Mouse (Mus musculus) E14TG2a.4 (cell line): ENCODE measurements around the gene Gfra1.
A peak's percentile ranks its signal among the peaks of the same experiment; 100 is the strongest.

Experiments used
- H3K27me3 ChIP-seq: 2 replicates; pipeline ENCODE4 v1.6.1; 2014; ENCODE audit warnings: low read length, control low read depth; ENCODE audit not compliant: insufficient read depth
- H3K36me3 ChIP-seq: 2 replicates; pipeline ENCODE4 v1.6.1; 2014; ENCODE audit warnings: low read length, control low read depth; ENCODE audit not compliant: insufficient read depth
- H3K4me1 ChIP-seq: replicated peaks from 2 replicates; pipeline ENCODE4 v1.6.1; 2014; ENCODE audit warnings: low read depth, low read length, control low read depth
- H3K4me3 ChIP-seq: replicated peaks from 2 replicates; pipeline ENCODE4 v1.5.1; 2014; ENCODE audit warnings: mild to moderate bottlenecking, low read length
- H3K9me3 ChIP-seq: 2 replicates; pipeline ENCODE4 v1.6.1; 2014; ENCODE audit warnings: low read length, control low read depth
- CTCF ChIP-seq: conservative IDR thresholded peaks from 2 replicates; pipeline ENCODE4 v1.5.1; 2014; ENCODE audit warnings: low read length
- NANOG ChIP-seq: IDR thresholded peaks from 2 replicates; pipeline ENCODE4 v1.6.1; 2014; ENCODE audit warnings: borderline replicate concordance, low read length, mixed read lengths
- POU5F1 ChIP-seq: IDR thresholded peaks from 2 replicates; pipeline ENCODE4 v1.6.1; 2014; ENCODE audit warnings: low read length, borderline replicate concordance

The Gfra1 gene

DNA sequence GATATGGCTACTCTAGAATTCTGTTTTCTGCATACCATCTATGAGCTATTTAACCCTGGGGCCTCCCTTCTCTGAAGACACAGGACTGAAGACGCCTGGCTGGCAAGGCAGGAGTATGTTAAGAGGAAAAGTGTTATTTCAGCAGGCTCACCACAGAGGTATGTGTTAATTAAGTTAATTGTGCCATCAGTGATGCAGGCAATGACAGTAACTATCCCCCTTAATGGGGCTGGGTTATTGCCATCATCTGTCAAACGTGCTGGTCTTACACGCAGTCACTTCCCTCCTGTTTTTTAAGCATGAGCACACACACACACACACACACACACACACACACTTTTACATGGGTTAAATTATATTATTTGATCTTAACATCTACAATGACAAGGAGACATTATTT, 8.0 kb upstream of the Gfra1 start:
- Histone ChIP-seq H3K9me3 (peaks cover 7% of the 10 kb centered on the region; the same call in 1 of the 2 replicates), H3K36me3 (no peaks in the 10 kb centered on the region), H3K4me1 (no peaks in the 10 kb centered on the region), H3K4me3 (no peak overlapping the region), H3K27me3 (peaks cover 14% of the 10 kb centered on the region)
- TF ChIP-seq CTCF (no peak), POU5F1 (no peak), NANOG (no peak)

DNA sequence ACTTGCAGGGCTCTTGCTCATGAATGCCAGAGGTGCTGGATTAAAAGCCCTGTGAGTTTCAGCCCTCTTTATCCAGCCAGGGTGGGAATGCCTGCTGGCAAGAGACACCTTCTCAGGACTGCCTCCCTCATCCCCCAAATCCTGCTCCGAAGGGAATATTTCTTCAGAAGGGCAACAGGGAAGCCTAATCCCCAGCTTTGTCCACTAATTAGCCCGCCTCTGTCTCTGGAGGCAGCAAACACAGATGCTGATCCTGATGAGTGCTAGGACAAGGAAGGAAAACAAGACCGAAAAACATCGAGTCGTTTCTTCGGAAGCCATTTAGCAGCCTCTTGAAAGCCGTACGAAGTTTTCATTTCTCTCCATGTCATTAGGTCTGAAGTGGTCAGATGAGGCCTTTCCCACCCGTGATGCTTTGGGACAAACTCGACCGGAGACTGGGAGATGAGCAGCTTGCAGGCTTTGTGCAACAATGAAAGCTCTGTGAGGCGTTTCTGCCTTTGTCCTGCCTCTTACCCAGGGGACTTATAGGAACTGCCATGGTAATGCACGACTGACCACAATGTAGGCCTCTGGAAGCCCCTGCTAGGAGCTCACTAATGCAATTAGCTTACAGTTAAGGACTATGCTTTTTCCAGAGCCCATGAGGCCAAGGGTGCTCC, 4.8 kb upstream of the Gfra1 start:
- no peak overlapping the region for H3K4me3 ChIP-seq

DNA sequence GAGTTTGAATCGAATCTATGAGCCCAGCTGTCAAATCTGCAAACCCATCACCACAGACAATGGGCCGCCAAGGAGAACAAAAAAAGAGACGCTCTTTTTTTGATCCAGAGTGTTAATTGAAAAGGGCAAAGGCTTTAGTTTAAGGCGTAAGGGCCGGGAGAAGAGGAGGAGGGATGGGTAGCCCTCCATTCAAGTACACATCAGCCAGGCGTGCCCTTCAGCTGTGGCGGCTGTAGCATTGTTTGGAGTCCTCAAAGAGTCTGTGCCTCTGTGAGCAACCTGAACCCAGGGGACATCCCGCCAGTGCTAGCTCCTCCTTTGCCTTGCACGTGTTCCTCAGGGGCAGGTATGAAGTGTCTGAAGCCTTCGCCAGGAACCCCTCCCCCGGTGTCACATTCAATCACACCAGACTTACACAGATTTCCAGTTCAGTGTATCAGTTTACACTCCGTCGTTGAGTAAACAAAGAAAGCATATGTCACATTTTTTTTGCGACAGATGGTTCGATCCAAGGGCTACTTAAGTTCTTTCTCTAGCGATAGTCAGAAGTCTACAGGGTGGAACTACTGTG, 867 bp upstream of the Gfra1 start:
- peak; percentile 22; the same call in 1 of the 2 replicates for TF ChIP-seq NANOG
- no peak for TF ChIP-seq POU5F1
- Histone ChIP-seq H3K36me3 (no peaks in the 10 kb centered on the region), H3K27me3 (peaks cover 73% of the 10 kb centered on the region), H3K4me1 (peaks cover 41% of the 10 kb centered on the region), H3K4me3 (peak overlapping the region; percentile 77; the same call in 1 of the 2 replicates), H3K9me3 (peaks cover 10% of the 10 kb centered on the region)

More for the DNA sequence above, 4.8 kb upstream of the Gfra1 start:
- Histone ChIP-seq H3K4me1 (peaks cover 15% of the 10 kb centered on the region), H3K27me3 (peaks cover 34% of the 10 kb centered on the region), H3K36me3 (no peaks in the 10 kb centered on the region), H3K9me3 (peaks cover 10% of the 10 kb centered on the region)
- TF ChIP-seq CTCF: no peak
- TF ChIP-seq POU5F1: no peak
- no peak for TF ChIP-seq NANOG

DNA sequence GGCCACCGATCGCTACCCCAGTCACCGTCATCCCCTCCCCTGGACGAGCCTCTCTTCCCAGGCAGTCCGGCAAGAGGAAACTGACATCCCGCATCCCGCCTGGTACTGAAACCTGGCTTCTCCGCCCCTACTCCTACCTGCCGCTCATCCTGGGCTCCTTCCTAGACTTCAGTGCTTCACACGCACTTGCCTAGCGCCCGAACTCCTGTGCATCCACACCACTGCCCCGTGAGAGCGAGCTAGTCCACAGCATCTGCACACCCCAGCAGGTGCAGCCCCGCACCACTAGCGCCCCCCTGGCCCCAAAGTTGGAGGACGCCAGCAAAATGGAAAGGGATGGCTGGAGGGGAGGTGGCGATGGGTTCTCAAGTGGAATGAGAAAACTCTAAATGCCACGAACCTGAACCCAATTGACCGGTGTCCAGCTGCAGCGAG, 631 bp downstream of the Gfra1 start:
- TF ChIP-seq CTCF (peak; percentile 7; the same call in 1 of the 2 replicates), POU5F1 (no peak), NANOG (no peak)
- Histone ChIP-seq H3K27me3 (peaks cover 74% of the 10 kb centered on the region), H3K4me3 (peak overlapping the region; percentile 77), H3K4me1 (peaks cover 41% of the 10 kb centered on the region), H3K9me3 (peaks cover 10% of the 10 kb centered on the region), H3K36me3 (no peaks in the 10 kb centered on the region)

DNA sequence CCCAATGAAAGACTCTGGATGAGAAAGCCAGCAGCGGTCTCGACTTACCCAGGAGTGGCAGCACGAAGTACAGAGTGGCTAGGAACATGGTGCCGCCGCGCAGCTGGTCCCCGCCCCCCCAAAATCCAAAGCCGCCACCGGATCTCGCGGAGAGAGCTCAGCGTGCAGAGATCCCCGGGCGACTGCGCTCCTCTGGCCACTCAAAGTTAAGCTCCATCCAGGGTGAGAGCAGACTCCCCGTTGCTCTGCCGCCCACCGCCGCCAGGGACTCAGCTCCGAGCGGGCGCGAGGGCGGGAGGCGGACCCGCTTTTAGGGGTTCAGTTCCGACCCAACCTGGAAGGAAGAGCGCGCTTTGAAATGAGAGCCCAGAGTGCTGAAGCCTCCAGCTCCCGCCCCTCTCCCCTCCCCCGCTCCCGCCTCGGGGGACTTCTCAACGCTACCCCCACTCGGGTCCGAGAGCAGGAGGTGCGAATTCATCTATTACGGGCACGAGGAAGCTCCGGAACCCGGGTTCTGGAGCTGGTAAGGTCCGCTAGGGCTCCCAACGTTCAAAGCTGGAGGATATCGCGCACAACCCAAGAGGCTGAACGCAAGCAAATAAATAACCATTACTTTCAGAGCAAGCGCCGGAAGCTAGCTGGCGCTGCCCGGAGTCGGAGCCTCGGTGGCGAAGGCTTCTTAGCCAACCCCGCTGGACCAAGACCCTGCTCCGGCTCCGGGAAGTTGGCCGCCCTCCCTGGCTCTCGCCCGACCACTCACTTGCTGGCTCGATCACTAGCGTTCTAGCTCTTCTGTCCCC, 1.2 kb downstream of the Gfra1 start:
- Histone ChIP-seq H3K9me3 (peaks cover 10% of the 10 kb centered on the region), H3K36me3 (no peaks in the 10 kb centered on the region), H3K27me3 (peaks cover 73% of the 10 kb centered on the region), H3K4me3 (peak overlapping the region; percentile 77), H3K4me1 (peaks cover 41% of the 10 kb centered on the region)
- TF ChIP-seq NANOG: no peak
- no peak for TF ChIP-seq POU5F1
- no peak for TF ChIP-seq CTCF

DNA sequence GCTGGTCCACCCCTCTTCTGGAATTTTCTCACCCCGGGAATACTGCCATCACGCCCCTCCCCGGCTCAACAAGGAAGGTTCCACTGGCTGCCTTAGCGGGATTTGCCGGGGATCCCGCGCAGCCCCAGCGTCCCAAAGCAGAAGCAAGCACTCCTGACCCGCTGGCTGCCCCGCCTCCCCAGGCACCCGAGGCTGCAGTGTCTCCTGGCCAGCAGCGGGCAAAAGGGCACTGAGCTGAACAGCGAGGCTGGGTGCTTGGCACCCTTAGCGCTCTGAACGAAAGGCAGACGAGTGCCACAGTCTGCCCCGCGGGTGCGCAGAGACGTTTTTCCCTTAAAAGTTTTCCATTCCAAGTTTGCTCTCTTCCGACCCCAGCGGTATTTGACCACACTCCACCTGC, 2.1 kb downstream of the Gfra1 start:
- H3K36me3 ChIP-seq: no peaks in the 10 kb centered on the region
- TF ChIP-seq CTCF: no peak
- no peak for TF ChIP-seq NANOG
- no peak for TF ChIP-seq POU5F1
- peaks cover 70% of the 10 kb centered on the region for H3K27me3 ChIP-seq
- peak overlapping the region; percentile 77 for H3K4me3 ChIP-seq
- H3K9me3 ChIP-seq: peaks cover 10% of the 10 kb centered on the region
- H3K4me1 ChIP-seq: peaks cover 45% of the 10 kb centered on the region

DNA sequence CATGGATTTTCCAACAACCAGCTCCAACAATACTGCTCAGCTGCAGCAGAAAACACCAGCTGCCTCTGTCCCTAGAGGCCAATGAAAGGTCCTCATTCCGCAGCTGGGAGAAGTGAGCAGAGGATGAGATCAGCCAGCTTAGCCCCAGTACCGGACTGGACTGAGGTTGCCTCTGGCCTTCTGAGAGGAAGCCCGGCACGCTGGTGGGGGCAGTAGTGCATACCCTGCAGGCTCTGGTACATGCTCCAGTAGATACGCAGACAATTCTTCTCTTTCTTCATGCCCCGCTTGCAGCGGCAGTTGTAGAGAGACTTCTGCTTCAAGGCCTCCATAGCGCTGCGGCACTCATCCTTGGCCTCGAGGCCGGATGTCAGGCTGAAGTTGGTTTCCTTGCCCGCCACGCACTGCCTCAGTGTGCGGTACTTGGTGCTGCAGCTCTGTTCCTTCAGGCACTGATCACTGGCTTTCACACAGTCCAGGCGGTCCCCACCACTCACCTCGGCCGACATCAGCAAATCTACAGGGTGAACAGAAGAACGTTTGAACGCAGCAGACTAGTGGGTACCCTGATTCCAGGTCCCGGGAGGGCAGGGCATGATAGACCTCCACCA, 2.7 kb downstream of the Gfra1 start:
- Histone ChIP-seq H3K9me3 (peaks cover 6% of the 10 kb centered on the region), H3K36me3 (no peaks in the 10 kb centered on the region), H3K4me1 (peaks cover 45% of the 10 kb centered on the region), H3K27me3 (peaks cover 70% of the 10 kb centered on the region), H3K4me3 (peak overlapping the region; percentile 77)
- TF ChIP-seq NANOG (no peak), CTCF (no peak), POU5F1 (no peak)

DNA sequence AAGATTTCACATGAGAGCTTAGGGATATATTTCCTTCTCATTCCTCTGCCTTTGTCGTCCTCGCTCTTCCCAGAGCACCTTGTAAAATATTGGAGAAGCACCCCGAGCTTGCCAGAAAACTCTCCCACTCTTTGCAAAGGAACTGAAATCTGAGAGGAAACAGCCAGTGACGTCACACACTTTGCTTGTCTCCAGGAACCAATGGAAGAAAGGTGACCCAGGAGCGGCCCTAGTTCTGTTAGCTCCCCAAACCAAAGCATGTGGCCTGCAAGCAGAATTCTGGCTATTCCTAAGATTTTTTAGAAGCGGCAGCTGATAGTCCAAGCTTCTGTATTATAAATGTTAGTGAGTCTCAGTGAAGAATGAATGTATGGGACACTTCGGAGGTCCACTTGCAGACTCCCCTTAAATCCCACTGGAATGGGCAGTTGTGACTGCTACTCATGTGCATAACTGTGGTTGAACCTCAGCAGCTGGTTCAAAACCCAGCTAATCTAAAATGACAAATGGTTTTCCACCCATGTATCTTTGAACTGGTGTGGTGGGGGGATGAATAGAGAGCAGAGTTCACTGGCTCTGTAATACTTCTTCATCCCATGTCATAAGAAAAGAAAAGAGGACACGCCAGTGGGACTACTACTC, 3.4 kb downstream of the Gfra1 start:
- Histone ChIP-seq H3K4me3 (no peak overlapping the region), H3K9me3 (no peaks in the 10 kb centered on the region)
- TF ChIP-seq NANOG (no peak), CTCF (no peak), POU5F1 (no peak)

More for the DNA sequence above, 3.4 kb downstream of the Gfra1 start:
- Histone ChIP-seq H3K4me1 (peaks cover 45% of the 10 kb centered on the region), H3K27me3 (peaks cover 67% of the 10 kb centered on the region), H3K36me3 (no peaks in the 10 kb centered on the region)
